Mouse (Mus musculus) skeletal muscle tissue, adult 2 months (tissue): ENCODE measurements around the gene Atl1.

Source experiments
- DNase-seq: peaks from one replicate; pipeline ENCODE4 v3.0.0-alpha.2; 2012; ENCODE audit warnings: low read depth, low spot score

Gene Atl1

GRCm38 (mm10) chr12:69892371-69893251, at the start of gene Atl1, which contains the start of gene Map4k5:
Atl1 (plus strand) TSS chr12:69892614.
Map4k5 (minus strand) TSS chr12:69893200.
- DNase-seq, result peak; percentile 79

DNA sequence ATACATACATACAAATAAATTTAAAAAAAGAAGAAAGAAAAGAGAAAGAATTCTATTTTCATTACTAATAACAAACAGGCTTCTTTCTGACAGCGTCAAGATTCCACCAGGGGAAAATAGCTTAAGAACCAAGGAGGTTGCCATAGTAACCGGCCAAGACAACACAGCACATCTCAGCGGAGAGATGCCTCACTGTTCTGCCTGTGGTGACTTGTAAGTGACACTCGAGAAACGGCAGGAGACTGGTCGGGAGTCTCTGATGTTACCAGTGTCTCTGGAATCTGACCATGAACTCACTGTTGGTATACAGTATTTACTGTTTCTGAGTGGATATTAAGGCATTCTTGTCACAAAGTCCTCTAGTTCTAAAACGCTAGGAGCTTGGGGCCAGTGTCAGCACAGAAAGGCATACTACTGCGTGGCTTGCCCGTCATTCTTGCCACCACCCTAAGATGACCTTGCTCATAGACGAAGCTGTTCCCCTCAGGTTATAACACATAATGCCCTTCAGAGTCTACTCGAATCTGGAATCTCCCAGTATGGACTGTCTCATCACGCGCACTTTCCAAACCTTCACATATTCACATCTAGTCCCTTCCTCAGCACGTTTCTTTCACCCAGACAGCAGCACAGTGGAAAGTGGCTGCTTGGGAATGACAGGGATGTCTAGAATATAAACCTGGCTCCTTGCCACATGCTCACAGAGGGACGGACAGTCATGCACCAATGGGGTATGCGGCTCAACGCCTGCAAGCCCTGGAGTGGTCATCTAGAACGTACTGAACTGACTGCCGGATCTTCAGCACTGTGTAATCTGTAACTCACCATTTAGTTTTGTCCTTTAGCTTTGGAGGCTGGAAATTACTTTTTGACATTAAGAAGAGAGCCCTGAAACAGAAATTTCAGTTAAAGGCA, 48.6 kb upstream of the Atl1 start:
- no peak for DNase-seq

GRCm38 (mm10) chr12:69845722-69846121, 46.7 kb upstream of the Atl1 start:
- DNase-seq, result no peak

DNA sequence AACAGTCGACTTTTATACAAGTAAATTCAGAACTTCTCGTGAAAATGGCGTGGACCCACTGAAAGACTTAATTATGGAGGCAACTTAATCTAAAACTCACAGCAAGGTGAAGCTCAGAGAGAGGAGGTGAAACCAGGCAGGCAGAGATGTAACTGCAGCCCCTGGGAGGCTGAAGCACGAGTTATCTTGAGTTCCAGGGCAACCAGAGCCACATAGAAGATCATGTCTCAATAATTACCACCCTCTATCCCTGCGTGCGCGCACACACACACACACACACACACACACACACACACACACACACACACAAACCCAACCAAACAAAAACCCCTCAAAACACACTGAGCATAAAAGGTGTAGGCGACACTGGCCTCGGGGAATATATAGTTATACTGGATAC, 45.9 kb upstream of the Atl1 start:
- DNase-seq, result no peak

- DNase-seq, result no peak
Measured at GRCm38 (mm10) chr12:69848083-69848878, 44.1 kb upstream of the Atl1 start.

DNA sequence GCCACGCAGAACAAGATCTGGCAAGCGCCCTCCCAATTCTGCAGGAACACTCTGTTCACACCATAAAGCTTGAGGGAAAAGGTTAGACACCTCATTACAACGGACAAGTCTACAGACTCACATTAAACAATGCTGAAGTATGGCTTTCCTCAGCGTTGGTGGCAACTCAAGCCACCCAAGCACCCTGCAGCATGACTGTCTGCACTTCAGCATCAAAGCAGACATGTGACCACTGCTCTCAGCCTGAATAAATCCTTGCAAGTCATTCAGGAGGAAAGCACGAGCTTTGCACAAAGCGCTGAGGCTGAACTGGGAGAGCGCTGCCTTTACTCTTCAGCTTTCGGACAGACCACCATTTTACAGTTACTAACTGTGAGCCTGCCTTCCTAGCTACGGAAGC, 40.1 kb upstream of the Atl1 start:
- DNase-seq, result no peak

GRCm38 (mm10) chr12:69853387-69853786, 39.0 kb upstream of the Atl1 start:
- no peak for DNase-seq

DNA sequence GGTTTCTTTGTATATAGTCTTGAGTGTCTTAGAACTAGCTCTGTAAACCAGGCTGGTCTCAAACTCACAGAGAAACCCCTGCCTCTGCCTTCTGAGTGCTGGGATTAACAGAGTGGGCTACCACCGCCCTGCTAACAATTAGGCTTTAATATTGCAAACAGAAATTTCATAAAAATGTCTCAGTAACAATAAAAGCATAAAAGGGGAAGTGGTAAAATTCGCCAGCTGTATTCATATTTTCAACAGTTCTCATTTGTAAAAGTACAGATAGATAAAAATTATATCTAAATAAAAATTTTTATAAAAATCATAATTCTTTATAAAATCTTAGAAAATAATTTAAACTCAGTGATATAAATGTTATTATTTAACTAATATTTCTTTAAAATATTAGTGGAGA, 38.5 kb upstream of the Atl1 start:
- no peak for DNase-seq

DNA sequence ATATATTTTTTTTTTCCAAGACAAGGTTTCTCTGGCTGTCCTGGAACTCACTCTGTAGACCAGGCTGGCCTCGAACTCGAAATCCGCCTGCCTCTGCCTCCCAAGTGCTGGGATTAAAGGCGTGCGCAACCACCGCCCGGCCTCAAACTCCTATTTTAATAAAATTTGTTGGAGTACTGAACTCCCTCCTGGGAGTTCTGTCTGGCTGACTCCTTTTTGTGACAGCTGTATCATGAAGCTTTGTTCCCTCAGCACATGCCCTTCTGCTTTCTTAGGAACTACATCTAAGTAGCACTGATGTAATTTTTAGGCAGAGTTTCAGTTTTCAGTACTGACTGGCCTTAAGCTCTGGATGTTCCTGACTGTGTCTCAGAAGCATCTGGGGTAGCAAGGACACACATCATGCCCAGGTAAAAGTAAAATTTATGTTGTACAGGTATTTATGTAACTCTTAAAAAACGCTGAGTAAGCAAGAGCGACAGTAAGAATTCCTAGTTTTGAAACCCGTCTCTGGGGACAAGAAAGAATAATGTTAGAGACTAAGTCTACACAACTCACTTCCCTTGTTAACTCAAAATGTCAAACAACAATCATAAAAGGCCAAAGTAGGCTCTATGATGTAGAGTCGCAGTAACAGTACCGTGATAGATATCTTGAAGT, 36.6 kb upstream of the Atl1 start:
- no peak for DNase-seq

- no peak for DNase-seq
Measured at GRCm38 (mm10) chr12:69856398-69856797, 36.0 kb upstream of the Atl1 start.

DNA sequence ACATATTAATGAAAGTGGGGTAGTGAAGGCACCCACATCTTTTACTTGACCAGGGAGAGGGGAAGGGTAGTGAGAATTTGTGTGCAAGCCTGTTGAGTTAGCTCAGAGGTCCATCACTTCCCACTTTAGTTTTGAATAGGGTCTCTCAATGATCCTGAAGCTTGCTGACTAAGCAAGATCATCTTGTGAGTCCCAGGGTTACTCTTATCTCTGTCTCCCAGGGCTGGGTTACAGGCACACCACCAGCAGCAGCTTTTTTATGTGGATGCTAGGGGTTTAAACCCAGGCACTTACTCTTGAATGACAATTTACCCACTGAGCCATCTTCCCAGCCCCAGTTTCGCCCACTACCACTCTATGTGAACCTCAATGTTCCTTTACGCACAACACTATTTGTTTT, 34.8 kb upstream of the Atl1 start:
- no peak for DNase-seq

DNA sequence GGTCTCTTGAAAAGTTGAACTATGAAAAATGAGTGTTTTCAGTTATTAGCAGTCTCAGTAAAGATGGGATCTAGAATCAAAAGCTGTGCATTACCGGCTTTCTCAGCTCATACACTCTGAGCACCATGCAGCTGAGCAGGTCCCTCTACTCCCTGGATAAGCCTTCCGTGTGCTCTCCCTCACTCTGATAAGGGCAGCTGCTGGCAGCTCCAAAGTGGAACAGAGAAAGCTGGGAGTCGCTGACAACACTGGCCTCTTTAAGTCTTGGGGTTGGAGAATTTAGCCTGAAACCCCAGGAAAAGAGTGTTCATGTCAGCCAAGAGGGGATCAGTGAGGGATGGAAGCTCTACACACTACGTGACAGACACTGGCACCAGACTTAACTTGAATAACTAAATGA, 33.6 kb upstream of the Atl1 start:
- DNase-seq, result no peak

DNA sequence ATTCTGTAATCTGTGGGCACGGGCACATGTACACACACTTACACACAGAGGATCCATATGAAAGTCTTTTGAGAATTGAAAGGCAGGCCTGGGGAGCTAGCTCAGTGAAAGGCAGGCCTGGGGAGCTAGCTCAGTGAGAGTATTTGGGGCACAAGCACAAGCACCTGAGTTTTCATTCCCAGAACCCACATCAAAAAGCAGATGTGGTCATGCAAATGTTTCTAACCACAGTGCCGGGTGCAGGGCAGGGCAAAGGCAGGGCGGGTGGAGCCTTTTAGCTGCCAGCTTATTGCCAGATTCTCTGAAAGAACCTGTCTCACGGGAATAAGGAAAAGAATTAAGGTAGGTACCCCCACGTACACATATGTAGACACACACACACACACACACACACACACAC, 28.9 kb upstream of the Atl1 start:
- DNase-seq, result no peak

- no peak for DNase-seq
Measured at GRCm38 (mm10) chr12:69864164-69864692, 28.2 kb upstream of the Atl1 start.

GRCm38 (mm10) chr12:69867338-69867737, 25.1 kb upstream of the Atl1 start:
- DNase-seq, result no peak

DNA sequence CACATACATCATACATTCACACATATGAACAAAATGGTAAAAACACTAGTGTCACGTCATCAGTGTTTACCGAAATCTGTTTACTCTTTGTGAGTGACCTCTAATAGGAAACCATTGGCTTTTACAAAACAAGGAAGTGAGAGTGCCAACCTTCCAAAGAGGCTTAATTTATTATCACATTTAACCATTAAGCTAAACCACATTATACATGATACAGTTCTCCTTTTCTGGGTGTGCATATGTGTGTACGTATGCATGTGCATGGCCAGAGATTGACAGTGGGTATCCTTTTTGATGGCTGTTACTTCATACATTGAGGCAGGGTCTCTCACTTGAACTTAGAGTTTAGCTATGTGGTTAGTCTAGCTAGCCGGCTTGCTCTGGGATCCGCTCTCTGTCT, 20.8 kb upstream of the Atl1 start:
- no peak for DNase-seq

GRCm38 (mm10) chr12:69877842-69878363, 14.5 kb upstream of the Atl1 start:
- DNase-seq, result no peak

DNA sequence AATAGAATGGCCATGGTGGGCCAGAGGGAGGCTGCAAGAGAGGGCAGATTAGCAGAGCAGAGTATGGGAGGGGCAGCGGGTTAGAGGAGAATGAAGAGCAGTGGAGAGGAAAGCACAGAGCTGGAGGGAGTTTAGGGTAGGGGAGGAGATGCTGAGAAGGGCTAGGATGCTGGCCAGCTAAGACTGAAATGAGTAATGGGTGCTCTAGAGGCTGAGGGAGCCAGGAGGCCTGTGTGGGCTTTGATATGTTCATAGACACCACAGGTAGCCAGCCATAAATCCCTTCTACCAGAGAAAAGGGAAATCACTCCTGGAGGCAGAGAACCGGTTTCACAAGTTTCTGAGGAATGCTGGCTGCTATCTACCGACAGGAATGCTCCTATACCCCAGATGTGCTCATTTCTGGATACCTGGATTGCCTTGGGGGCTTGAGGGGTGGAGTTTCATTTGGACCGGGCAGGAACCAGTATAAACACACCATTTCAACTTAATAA, 13.2 kb upstream of the Atl1 start:
- DNase-seq, result no peak

GRCm38 (mm10) chr12:69879739-69880138, 12.7 kb upstream of the Atl1 start:
- DNase-seq, result no peak

DNA sequence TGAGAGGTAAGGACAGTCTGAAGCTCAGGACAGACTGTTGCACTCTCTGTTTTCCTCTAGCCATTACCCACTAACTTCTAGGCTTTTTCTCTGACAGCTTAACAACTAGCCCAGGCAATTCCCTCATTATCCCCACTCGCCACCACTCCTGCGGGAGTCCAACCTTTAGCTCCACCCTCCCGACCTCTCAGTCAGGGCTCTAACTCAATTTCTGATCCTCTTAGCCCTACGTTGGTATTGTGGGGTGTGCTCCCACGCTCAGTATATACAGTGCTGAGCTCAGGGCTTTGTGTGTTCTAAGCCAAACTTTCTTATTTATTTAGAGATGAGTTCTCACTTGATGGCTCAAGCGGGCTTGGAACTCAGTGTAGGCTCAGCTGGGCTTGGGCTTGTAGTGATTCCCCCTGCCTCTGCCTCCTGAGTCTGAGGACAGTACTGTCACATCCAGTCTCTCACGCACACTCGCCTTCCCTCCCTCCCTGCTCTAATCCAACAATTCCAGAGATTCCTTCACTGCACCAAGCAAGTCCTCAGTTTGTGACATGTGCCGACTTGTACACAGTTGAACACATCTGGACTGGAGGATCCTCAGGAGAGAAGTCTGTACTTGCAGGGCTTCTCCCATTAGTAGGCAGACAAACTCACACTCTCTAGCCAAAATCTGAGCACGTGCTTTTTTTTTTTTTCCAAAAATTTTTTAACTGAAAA, 11.1 kb upstream of the Atl1 start:
- DNase-seq, result peak; percentile 41
